Mouse (Mus musculus): Measurements from ENCODE around the gene Nelfcd. TPM values are rescaled to one million over a fixed set of nuclear protein-coding genes. Genes with fewer than 3 reads are reported as not detected.

Gene Nelfcd
- polyA plus RNA-seq, 1 experiment from 2014 or later: 195 TPM

DNA sequence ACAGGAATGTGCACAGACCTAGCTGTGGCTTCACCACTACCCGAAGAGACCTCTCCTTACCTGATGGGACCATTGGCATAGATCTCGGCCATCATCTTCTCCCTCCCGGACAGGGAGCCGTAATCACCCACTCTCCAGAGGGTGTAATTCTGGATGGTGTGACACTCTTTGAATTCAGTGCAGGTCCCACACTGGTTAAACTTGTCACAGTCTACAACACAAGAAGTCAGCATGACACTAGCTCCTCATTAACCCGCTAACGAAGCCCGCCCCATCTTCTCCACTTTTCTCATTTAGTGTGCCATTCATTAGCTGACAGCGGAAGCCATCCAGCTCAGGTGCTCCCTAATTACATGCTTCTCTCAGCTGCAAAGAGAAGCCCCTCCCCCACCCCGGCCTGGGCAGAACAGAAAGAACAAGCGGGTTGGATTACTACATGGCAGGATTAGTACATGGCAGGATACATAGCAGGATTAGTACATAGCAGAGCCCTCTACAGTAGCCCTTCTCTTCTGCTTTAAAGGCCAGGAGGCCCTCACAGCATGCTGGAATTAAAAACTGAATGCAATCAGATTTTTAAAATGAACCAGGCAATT, 13.5 kb downstream of the Nelfcd start:
- no peak overlapping the region for H3K4me3 ChIP-seq (ENCODE audit: low read depth, low read length)
- H3K9ac ChIP-seq (ENCODE audit: low read length): no peak overlapping the region
- 81% methylated on average over 10 of the region's 10 CpGs for WGBS
- DNase-seq (ENCODE audit: low spot score) (no peak), ATAC-seq (ENCODE audit: insufficient number of reproducible peaks, low FRiP score, low TSS enrichment, low read depth) (no peak)
- no peaks in the 10 kb centered on the region for H3K9me3 ChIP-seq (ENCODE audit: control insufficient read depth, low read length)
- no peak overlapping the region for H3K27ac ChIP-seq (replicated peaks; ENCODE audit: low read depth, low read length)
- no peaks in the 10 kb centered on the region for H3K27me3 ChIP-seq (ENCODE audit: control insufficient read depth, insufficient read depth, low read length)
- peaks cover 32% of the 10 kb centered on the region for H3K36me3 ChIP-seq (ENCODE audit: control insufficient read depth, insufficient read depth, low read length)
- no peak overlapping the region for H3K4me2 ChIP-seq (ENCODE audit: low read depth, severe bottlenecking)
- H3K4me1 ChIP-seq (ENCODE audit: control insufficient read depth, insufficient read depth, low read length): no peaks in the 10 kb centered on the region

DNA sequence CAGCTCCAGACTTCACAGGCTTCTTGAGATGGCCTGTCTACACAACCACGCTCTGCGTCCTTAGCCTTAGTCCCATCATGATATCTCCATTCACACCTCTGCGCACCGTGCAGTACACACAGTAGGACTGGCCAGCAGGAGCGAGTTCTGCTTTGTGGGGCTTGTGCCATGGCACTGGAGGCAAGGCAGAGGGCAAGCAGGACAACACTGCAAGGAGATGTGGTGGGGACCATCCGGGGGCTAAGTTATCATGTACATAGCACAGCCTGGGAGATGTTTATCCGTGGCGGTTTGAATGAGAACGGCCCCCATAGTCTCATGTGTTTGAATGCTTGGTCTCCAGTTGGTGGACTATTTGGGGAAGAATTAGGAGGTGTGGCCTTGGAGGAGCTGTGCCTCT, 19.3 kb downstream of the Nelfcd start:
- DNase-seq (ENCODE audit: low spot score) (no peak), ATAC-seq (ENCODE audit: insufficient number of reproducible peaks, low FRiP score, low TSS enrichment, low read depth) (no peak)
- Histone ChIP-seq H3K36me3 (ENCODE audit: control insufficient read depth, insufficient read depth, low read length) (peaks cover 8% of the 10 kb centered on the region; the same call in 1 of the 2 replicates), H3K9ac (ENCODE audit: low read length) (no peak overlapping the region), H3K4me1 (ENCODE audit: control insufficient read depth, insufficient read depth, low read length) (peaks cover 8% of the 10 kb centered on the region), H3K27ac (replicated peaks; ENCODE audit: low read depth, low read length) (no peak overlapping the region), H3K4me3 (ENCODE audit: low read depth, low read length) (no peak overlapping the region), H3K4me2 (ENCODE audit: low read depth, severe bottlenecking) (no peak overlapping the region), H3K27me3 (ENCODE audit: control insufficient read depth, insufficient read depth, low read length) (no peaks in the 10 kb centered on the region), H3K9me3 (ENCODE audit: control insufficient read depth, low read length) (no peaks in the 10 kb centered on the region)
- 96% methylated on average over 9 of the region's 9 CpGs for WGBS

DNA sequence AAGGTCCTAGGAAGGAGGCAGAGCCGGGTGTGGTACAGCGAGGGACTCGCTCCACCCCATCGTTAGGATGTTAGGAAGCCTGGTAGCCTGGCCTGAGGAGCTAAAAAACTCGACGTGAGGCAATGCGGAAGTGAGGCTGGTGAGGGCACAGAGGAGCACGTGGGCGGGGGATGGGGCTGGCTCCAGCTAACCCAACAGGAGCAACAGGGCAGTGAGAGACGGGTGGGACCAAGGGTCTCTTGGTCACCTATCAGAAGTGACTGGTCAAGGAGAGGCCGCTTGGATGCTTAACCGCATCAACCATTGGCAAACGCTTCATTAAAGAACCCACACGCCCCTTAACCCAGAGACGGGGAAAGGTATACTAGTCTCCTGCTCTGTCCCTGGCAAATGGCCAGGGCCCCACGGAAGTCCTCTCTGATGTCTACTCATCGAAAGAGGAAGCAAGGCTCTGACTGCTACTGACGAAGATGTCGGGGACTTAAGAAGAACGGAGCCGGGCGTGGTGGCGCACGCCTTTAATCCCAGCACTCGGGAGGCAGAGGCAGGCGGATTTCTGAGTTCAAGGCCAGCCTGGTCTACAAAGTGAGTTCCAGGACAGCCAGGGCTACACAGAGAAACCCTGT, 20.6 kb downstream of the Nelfcd start:
- 90% methylated on average over 26 of the region's 26 CpGs for WGBS
- Histone ChIP-seq H3K9ac (ENCODE audit: low read length) (no peak overlapping the region), H3K36me3 (ENCODE audit: control insufficient read depth, insufficient read depth, low read length) (peaks cover 6% of the 10 kb centered on the region; the same call in 1 of the 2 replicates), H3K4me1 (ENCODE audit: control insufficient read depth, insufficient read depth, low read length) (peaks cover 8% of the 10 kb centered on the region), H3K4me3 (ENCODE audit: low read depth, low read length) (no peak overlapping the region), H3K27ac (replicated peaks; ENCODE audit: low read depth, low read length) (no peak overlapping the region), H3K27me3 (ENCODE audit: control insufficient read depth, insufficient read depth, low read length) (no peaks in the 10 kb centered on the region), H3K9me3 (ENCODE audit: control insufficient read depth, low read length) (no peaks in the 10 kb centered on the region), H3K4me2 (ENCODE audit: low read depth, severe bottlenecking) (no peak overlapping the region)
- ATAC-seq (ENCODE audit: insufficient number of reproducible peaks, low FRiP score, low TSS enrichment, low read depth) (no peak), DNase-seq (ENCODE audit: low spot score) (no peak)

DNA sequence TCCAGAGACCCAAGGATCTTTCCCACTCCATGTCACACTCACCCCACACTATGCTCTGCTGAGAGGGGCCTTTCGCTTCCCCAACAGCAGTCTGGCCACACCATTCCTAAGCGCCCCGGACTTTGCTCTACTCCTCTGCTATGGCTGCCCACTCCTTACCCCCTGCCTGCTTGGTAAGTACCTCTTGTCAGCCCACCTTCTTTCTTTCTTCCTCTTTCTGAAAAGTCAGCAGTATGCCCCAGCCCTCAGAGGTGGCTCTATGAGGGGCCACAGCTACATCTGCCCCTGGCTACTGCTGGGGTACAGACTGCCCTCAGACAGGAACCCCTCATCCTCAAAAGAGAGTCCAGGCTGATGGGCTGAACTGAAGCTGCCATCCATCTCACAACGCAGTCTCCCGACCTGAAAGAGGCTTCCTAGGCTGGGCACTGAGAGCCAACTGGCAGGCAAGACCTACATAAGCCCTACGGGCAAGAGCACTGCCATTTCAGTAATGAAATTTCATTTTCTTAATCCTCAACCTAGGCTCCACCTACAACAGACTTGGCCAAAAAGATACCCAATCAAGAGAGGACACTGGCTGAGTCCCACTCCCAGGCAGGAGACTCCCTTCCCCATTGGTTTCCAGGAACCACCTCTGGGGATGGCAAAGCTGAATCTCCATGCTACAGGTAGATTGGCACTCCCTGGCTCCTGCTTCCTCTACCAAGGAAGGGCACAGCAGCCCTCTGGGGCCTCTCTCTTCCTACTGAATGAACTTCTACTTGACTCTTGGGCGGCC, 21.5 kb downstream of the Nelfcd start:
- ATAC-seq (ENCODE audit: insufficient number of reproducible peaks, low FRiP score, low TSS enrichment, low read depth): no peak
- WGBS: 95% methylated on average over 7 of the region's 7 CpGs
- Histone ChIP-seq H3K9me3 (ENCODE audit: control insufficient read depth, low read length) (no peaks in the 10 kb centered on the region), H3K4me1 (ENCODE audit: control insufficient read depth, insufficient read depth, low read length) (peaks cover 8% of the 10 kb centered on the region), H3K27ac (replicated peaks; ENCODE audit: low read depth, low read length) (no peak overlapping the region), H3K36me3 (ENCODE audit: control insufficient read depth, insufficient read depth, low read length) (peaks cover 6% of the 10 kb centered on the region; the same call in 1 of the 2 replicates), H3K4me2 (ENCODE audit: low read depth, severe bottlenecking) (no peak overlapping the region), H3K4me3 (ENCODE audit: low read depth, low read length) (no peak overlapping the region), H3K27me3 (ENCODE audit: control insufficient read depth, insufficient read depth, low read length) (no peaks in the 10 kb centered on the region), H3K9ac (ENCODE audit: low read length) (no peak overlapping the region)
- no peak for DNase-seq (ENCODE audit: low spot score)

DNA sequence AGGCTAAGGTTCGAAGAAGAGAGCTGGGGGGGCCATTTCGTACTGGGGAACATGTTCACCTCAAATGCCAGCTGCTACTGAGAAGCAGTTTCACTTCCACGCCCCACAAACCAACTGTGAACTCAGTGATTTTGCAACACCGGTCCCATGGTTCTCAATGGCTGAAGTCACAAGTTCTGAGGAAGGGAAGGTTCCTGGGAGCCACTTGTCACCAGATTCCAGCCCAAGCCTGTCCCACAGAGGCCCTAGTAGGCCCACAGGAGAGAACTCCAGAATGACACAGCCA, 22.0 kb downstream of the Nelfcd start:
- WGBS: 97% methylated on average over 4 of the region's 4 CpGs
- peak overlapping the region; percentile 54; the same call in 1 of the 2 replicates for H3K4me2 ChIP-seq (ENCODE audit: low read depth, severe bottlenecking)
- H3K36me3 ChIP-seq (ENCODE audit: control insufficient read depth, insufficient read depth, low read length): peaks cover 3% of the 10 kb centered on the region; the same call in 1 of the 2 replicates
- no peaks in the 10 kb centered on the region for H3K27me3 ChIP-seq (ENCODE audit: control insufficient read depth, insufficient read depth, low read length)
- H3K4me3 ChIP-seq (ENCODE audit: low read depth, low read length): peak overlapping the region; percentile 51; the same call in 1 of the 2 replicates
- H3K27ac ChIP-seq (replicated peaks; ENCODE audit: low read depth, low read length): no peak overlapping the region
- H3K9me3 ChIP-seq (ENCODE audit: control insufficient read depth, low read length): no peaks in the 10 kb centered on the region
- H3K4me1 ChIP-seq (ENCODE audit: control insufficient read depth, insufficient read depth, low read length): peaks cover 8% of the 10 kb centered on the region
- no peak overlapping the region for H3K9ac ChIP-seq (ENCODE audit: low read length)
- DNase-seq (ENCODE audit: low spot score) (no peak), ATAC-seq (ENCODE audit: insufficient number of reproducible peaks, low FRiP score, low TSS enrichment, low read depth) (no peak)

DNA sequence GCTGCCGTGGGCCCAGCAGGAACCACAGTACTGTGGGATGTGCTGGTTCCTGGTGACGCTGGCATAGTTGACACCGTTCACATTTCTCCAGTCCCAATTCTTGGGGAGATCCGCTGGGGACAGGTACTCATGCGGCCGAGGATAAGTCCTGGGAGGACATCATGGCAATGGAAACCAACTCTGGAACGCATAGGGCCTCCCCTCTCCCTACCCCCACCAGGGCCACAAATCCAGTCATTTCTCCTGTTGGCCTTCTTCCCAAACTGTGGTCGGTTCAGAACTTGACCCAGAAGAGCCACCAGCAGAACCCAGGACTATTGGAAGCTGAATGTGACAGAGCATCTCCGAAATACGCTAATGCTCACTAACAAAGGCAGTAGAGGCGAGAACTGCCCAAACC, 22.6 kb downstream of the Nelfcd start:
- ATAC-seq (ENCODE audit: insufficient number of reproducible peaks, low FRiP score, low TSS enrichment, low read depth) (no peak), DNase-seq (ENCODE audit: low spot score) (no peak)
- peak overlapping the region; percentile 68 for H3K9ac ChIP-seq (ENCODE audit: low read length)
- H3K4me1 ChIP-seq (ENCODE audit: control insufficient read depth, insufficient read depth, low read length): peaks cover 8% of the 10 kb centered on the region
- H3K27ac ChIP-seq (replicated peaks; ENCODE audit: low read depth, low read length): no peak overlapping the region
- peak overlapping the region; percentile 54 for H3K4me2 ChIP-seq (ENCODE audit: low read depth, severe bottlenecking)
- H3K4me3 ChIP-seq (ENCODE audit: low read depth, low read length): peak overlapping the region; percentile 51
- H3K9me3 ChIP-seq (ENCODE audit: control insufficient read depth, low read length): no peaks in the 10 kb centered on the region
- WGBS: 72% methylated on average over 11 of the region's 11 CpGs
- H3K36me3 ChIP-seq (ENCODE audit: control insufficient read depth, insufficient read depth, low read length): no peaks in the 10 kb centered on the region
- H3K27me3 ChIP-seq (ENCODE audit: control insufficient read depth, insufficient read depth, low read length): no peaks in the 10 kb centered on the region

DNA sequence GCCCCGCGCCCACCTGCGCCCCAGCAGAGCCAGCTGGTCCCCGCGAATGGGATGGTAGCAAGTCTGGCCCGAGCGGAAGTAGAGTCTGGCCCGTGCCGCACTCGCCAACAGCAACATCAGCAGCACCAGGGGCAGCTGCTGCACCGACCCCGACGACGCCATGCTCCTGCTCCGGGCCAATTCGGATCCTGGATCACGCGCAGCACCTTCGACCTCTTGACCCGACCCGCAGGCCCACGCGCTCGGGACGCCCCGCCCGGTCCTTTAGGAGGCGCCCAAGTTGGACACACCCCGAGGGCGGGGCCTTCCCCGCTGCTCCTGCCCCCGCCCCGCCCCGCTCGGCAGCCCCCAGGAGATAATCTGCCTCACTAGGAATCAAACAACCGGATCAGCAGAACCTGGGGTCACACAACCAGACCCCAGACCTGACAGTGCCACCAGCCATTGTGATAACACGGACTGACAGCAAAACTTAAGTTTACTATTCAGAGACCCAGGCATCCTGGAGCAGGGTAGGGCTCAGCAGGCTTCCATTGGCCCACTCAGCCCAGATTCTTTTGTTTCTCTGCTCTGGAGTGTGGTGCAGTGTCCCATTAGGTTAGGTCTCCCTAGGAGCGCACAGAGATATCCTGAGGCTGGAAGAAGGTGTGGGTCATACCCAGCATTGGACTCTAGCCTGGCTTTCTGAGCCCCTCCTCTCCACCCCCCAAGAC, 23.3 kb downstream of the Nelfcd start, which contains the start of gene Ctsz:
Gene Ctsz (minus strand): TSS at position 303 of the 713 bp plus-strand sequence.
- H3K27me3 ChIP-seq (ENCODE audit: control insufficient read depth, insufficient read depth, low read length): no peaks in the 10 kb centered on the region
- H3K9me3 ChIP-seq (ENCODE audit: control insufficient read depth, low read length): no peaks in the 10 kb centered on the region
- H3K36me3 ChIP-seq (ENCODE audit: control insufficient read depth, insufficient read depth, low read length): no peaks in the 10 kb centered on the region
- DNase-seq (ENCODE audit: low spot score) (peak; percentile 78), ATAC-seq (ENCODE audit: insufficient number of reproducible peaks, low FRiP score, low TSS enrichment, low read depth) (peak; percentile 72)
- peak within 1 kb of the TSS; percentile 51 for H3K4me3 ChIP-seq (ENCODE audit: low read depth, low read length)
- H3K9ac ChIP-seq (ENCODE audit: low read length): peak within 1 kb of the TSS; percentile 68
- H3K4me1 ChIP-seq (ENCODE audit: control insufficient read depth, insufficient read depth, low read length): peaks cover 8% of the 10 kb centered on the region
- 1% methylated on average over 37 of the region's 38 CpGs for WGBS
- no peak within 1 kb of the TSS for H3K27ac ChIP-seq (replicated peaks; ENCODE audit: low read depth, low read length)
- peak within 1 kb of the TSS; percentile 54 for H3K4me2 ChIP-seq (ENCODE audit: low read depth, severe bottlenecking)

DNA sequence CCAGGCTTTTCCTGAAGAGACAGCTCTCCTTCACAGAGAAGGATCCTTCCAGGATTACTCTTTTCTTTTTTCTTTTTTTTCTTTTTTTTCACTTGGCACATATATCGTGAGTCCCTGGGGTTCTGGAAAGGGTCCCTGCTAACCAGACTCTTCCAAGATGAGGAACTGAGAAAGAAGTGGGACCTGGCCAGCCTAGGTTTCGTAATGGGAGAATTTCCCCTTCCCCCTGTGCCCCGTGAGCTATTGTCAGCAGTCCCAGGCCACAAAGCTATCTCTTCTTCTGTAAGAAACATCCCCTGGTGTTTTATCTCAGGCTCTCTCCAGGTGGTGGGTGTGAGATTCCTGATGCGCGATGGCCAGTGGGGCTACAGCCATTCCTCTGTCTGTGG, 23.8 kb downstream of the Nelfcd start:
- Histone ChIP-seq H3K36me3 (ENCODE audit: control insufficient read depth, insufficient read depth, low read length) (no peaks in the 10 kb centered on the region), H3K27me3 (ENCODE audit: control insufficient read depth, insufficient read depth, low read length) (no peaks in the 10 kb centered on the region), H3K9me3 (ENCODE audit: control insufficient read depth, low read length) (no peaks in the 10 kb centered on the region), H3K4me3 (ENCODE audit: low read depth, low read length) (no peak overlapping the region), H3K27ac (replicated peaks; ENCODE audit: low read depth, low read length) (no peak overlapping the region), H3K4me1 (ENCODE audit: control insufficient read depth, insufficient read depth, low read length) (peaks cover 8% of the 10 kb centered on the region), H3K4me2 (ENCODE audit: low read depth, severe bottlenecking) (peak overlapping the region; percentile 54), H3K9ac (ENCODE audit: low read length) (no peak overlapping the region; the same call in 1 of the 2 replicates)
- ATAC-seq (ENCODE audit: insufficient number of reproducible peaks, low FRiP score, low TSS enrichment, low read depth): no peak
- DNase-seq (ENCODE audit: low spot score): no peak
- WGBS: 66% methylated on average over 5 of the region's 5 CpGs
